In the genomic region with DNA sequence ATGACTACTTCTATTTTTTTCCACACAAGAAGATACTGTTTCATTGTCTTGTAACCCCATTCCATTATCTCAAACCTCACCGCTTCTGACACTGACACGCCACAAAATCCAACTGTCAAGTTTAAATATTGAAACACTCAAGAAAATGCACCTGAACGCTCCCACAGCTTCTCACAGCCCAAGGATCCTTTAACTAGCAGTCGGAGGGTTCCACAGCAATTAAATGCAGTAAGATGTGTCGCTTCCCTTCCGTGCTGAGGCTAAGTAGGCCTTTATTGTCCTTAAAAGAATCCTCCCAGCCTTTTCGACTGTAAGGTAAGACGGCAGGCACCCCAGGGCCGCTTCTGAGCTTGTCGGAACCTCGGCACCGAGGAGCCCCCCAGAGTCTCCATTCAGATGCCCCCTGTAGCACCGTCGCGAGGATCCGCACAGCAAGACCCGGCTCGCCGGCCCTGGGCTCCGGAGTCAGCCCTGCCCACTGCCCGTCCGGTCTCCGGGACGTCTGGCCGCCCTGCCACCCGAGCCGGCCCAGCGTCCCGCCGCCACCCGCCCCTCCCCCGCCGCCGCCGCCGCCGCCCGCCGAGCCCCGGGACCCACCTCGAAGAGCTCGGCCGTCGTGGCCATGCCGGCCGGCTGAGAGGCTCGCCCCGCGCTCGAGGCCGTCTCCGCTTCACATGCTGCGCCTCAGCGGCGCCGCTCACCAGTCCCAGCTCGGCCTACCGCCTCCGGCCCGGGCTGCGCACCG, we compare ENCODE assay signal across 8 mouse cellular contexts. TPM values are rescaled to one million over a fixed set of nuclear protein-coding genes. Genes with fewer than 3 reads are reported as not detected.
DNase-seq lines count a peak whose midpoint lies in the region; ATAC-seq and TF ChIP-seq lines count a peak whose summit lies in the region.

A gene (plus strand): TSS at position 569 of the 745 bp plus-strand sequence.

- peak within 1 kb of the TSS; percentile 95 to 98 for H3K4me3 ChIP-seq in liver, embryonic 14.5 days (ENCODE audit: insufficient read depth in 1 of 2, low read depth in 2 of 2, low read length in 2 of 2)
- peak within 1 kb of the TSS; percentile 81 for H3K4me3 ChIP-seq in olfactory bulb, adult 2 months (ENCODE audit: insufficient read depth, low read depth, low read length)

- peaks cover 0 to 9% of the 10 kb centered on the region in 2 experiments; a peak in 3 of 4 replicates for H3K4me1 ChIP-seq in liver, embryonic 14.5 days (replicated peaks; ENCODE audit: control insufficient read depth in 2 of 2, insufficient read depth in 2 of 2, low read length in 1 of 2)
- H3K4me1 ChIP-seq in olfactory bulb, adult 2 months (ENCODE audit: control insufficient read depth, insufficient read depth, low read length) = no peaks in the 10 kb centered on the region

- WGBS in liver, embryonic 14.5 days (ENCODE audit: insufficient replicate concordance) = under 1% methylated on average over 54 of the region's 62 CpGs
- under 1% methylated on average over 57 of the region's 62 CpGs for whole genome bisulfite sequencing in olfactory bulb, adult 2 months

- H3K9me3 ChIP-seq in liver, embryonic 14.5 days (ENCODE audit: control insufficient read depth, low read length) = no peaks in the 10 kb centered on the region

- peak within 1 kb of the TSS; percentile 81 for H3K4me2 ChIP-seq in liver, embryonic 14.5 days (ENCODE audit: low read depth)

- no peak for TF ChIP-seq POLR2A in olfactory bulb, adult 2 months (IDR thresholded peaks at IDR 0.05; ENCODE audit: insufficient read depth, low read depth, low read length)

- peak; percentile 73 for ATAC-seq in liver, embryonic 14.5 days (ENCODE audit: insufficient read depth)

- no peaks in the 10 kb centered on the region for H3K27me3 ChIP-seq in liver, embryonic 14.5 days (ENCODE audit: control insufficient read depth, insufficient read depth, low read length)

- H3K27ac ChIP-seq in liver, embryonic 14.5 days = peak within 1 kb of the TSS; percentile 94
- peak within 1 kb of the TSS; percentile 56 for H3K27ac ChIP-seq in olfactory bulb, adult 2 months (ENCODE audit: insufficient read depth, low read depth, low read length)

- no peak for TF ChIP-seq EP300 in liver, embryonic 14.5 days (IDR thresholded peaks at IDR 0.05; ENCODE audit: low read depth)

- no peak for TF ChIP-seq CTCF in liver, embryonic 14.5 days (IDR thresholded peaks at IDR 0.05; ENCODE audit: low read depth)
- TF ChIP-seq CTCF in olfactory bulb, adult 2 months (IDR thresholded peaks at IDR 0.05; ENCODE audit: insufficient read depth, low read depth, low read length) = no peak

- DNase-seq in cerebellum, adult 9-10 months = peak; percentile 49
- DNase-seq in cerebellum, adult 11-12 months = no peak
- peak; percentile 37 for DNase-seq in 3T3-L1 (ENCODE audit: low read depth, low spot score)
- DNase-seq in adrenal gland, postnatal 4 days (ENCODE audit: low spot score in 2 of 2) = peak in 1 of 2 experiments; percentile 34
- peak; percentile 22 to 27 for DNase-seq in frontal cortex, postnatal 36 days (ENCODE audit: low spot score in 2 of 2)
- DNase-seq in induced T-regulatory cell, adult 2 months (ENCODE audit: low read depth) = peak; percentile 57
- DNase-seq in liver, embryonic 14.5 days (ENCODE audit: low read depth in 3 of 3, low spot score in 3 of 3) = peak in 1 of 3 experiments; percentile 24

- no peaks in the 10 kb centered on the region for H3K36me3 ChIP-seq in liver, embryonic 14.5 days (replicated peaks; ENCODE audit: control insufficient read depth, insufficient read depth, low read depth)

- peak within 1 kb of the TSS; percentile 98 for H3K9ac ChIP-seq in liver, embryonic 14.5 days (replicated peaks)

RNA-seq across cellular contexts. Expression of the gene that starts here (rescaled TPM):
- 10 to 100 TPM; 23.8 to 27.8 TPM for total RNA-seq in adrenal gland, postnatal 4 days (2021)
- 4.8 and 7.3 TPM in 2 replicates for polyA plus RNA-seq in liver, embryonic 14.5 days (2012; rRNA removed)
- polyA plus RNA-seq in liver, embryonic 14.5 days (2014; fragmentation: Nextera tagmentation; extraction: Ambion mirVana) = 10.9 and 12.1 TPM in 2 replicates
- polyA plus RNA-seq in olfactory bulb, adult 2 months (2012; ENCODE audit: insufficient read depth, insufficient read length, low replicate concordance, missing spikeins) = not detected in 2 replicates
